Mouse (Mus musculus) ES-Bruce4 (cell line): Measurements from ENCODE around the gene Mtif3.

Source experiments
- CTCF ChIP-seq: IDR thresholded peaks from one replicate; pipeline ENCODE4 v1.8.1; 2011; ENCODE audit warnings: low read depth, low read length
- EP300 ChIP-seq: IDR thresholded peaks from 2 replicates; pipeline ENCODE4 v1.6.1; 2011; ENCODE audit warnings: low read depth, low read length; ENCODE audit not compliant: insufficient read depth
- POLR2A ChIP-seq: IDR thresholded peaks from one replicate; pipeline ENCODE4 v1.8.1; 2011; ENCODE audit warnings: low read length; ENCODE audit not compliant: insufficient read depth

- TF ChIP-seq CTCF (peak; percentile 26), EP300 (no peak), POLR2A (no peak)
These were observed 37.7 kb upstream of the Mtif3 start for GRCm38 (mm10) chr5:147001312-147001711.
